Mouse (Mus musculus): ENCODE measurements around the gene Spen. TPM values are rescaled to one million over a fixed set of nuclear protein-coding genes. Genes with fewer than 3 reads are reported as not detected.

Gene Spen
- polyA plus RNA-seq, 1 experiment from 2014 or later, result 3.3 TPM

- Histone ChIP-seq H3K9ac (ENCODE audit: low read depth, low read length) (no peak overlapping the region), H3K27me3 (ENCODE audit: control insufficient read depth, insufficient read depth, low read depth, low read length) (no peaks in the 10 kb centered on the region), H3K4me3 (ENCODE audit: low read depth, low read length) (no peak overlapping the region), H3K4me1 (ENCODE audit: control insufficient read depth, low read depth, low read length) (no peaks in the 10 kb centered on the region), H3K27ac (ENCODE audit: low read length) (no peak overlapping the region), H3K36me3 (ENCODE audit: control insufficient read depth, insufficient read depth) (no peaks in the 10 kb centered on the region), H3K4me2 (ENCODE audit: low read depth, low read length) (no peak overlapping the region), H3K9me3 (replicated peaks; ENCODE audit: control insufficient read depth, low read length) (no peaks in the 10 kb centered on the region)
- WGBS (ENCODE audit: insufficient replicate concordance), result 61% methylated on average over 14 of the region's 14 CpGs
- ATAC-seq (ENCODE audit: low read depth), result no peak
Observed at GRCm38 (mm10) chr4:141432666-141433065, 105.7 kb downstream of the Spen start.

GRCm38 (mm10) chr4:141430997-141431396 lies 107.4 kb downstream of the Spen start:
- ATAC-seq (ENCODE audit: low read depth), result no peak
- no peaks in the 10 kb centered on the region for H3K36me3 ChIP-seq (ENCODE audit: control insufficient read depth, insufficient read depth)
- no peak overlapping the region for H3K27ac ChIP-seq (ENCODE audit: low read length)
- no peaks in the 10 kb centered on the region for H3K4me1 ChIP-seq (ENCODE audit: control insufficient read depth, low read depth, low read length)
- no peak overlapping the region for H3K4me3 ChIP-seq (ENCODE audit: low read depth, low read length)
- H3K9me3 ChIP-seq (replicated peaks; ENCODE audit: control insufficient read depth, low read length), result no peaks in the 10 kb centered on the region
- H3K9ac ChIP-seq (ENCODE audit: low read depth, low read length), result no peak overlapping the region
- 22% methylated on average over 9 of the region's 9 CpGs for WGBS (ENCODE audit: insufficient replicate concordance)
- H3K4me2 ChIP-seq (ENCODE audit: low read depth, low read length), result no peak overlapping the region
- H3K27me3 ChIP-seq (ENCODE audit: control insufficient read depth, insufficient read depth, low read depth, low read length), result no peaks in the 10 kb centered on the region

DNA sequence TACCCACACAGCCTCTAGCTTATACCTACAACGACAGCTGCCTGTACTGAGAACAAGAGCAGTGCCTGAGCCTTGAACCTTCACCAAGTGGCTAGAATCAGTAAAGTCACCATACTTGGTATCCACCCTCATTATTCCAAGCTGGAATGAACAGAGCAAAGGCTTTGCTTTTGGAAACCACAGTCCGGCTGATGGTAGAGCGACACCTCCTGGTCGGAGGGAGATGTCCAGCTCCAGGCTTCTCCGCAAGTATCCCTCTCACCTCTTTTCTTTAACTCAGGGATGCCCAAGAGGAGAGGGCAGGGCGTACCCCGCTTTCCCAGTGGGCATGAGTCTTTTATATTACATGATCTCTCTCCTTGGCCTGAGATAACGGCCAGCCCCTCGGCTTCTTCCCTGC lies 108.5 kb downstream of the Spen start:
- H3K9ac ChIP-seq (ENCODE audit: low read depth, low read length), result no peak overlapping the region
- WGBS (ENCODE audit: insufficient replicate concordance), result 40% methylated on average over 9 of the region's 9 CpGs
- ATAC-seq (ENCODE audit: low read depth), result no peak
- no peaks in the 10 kb centered on the region for H3K9me3 ChIP-seq (replicated peaks; ENCODE audit: control insufficient read depth, low read length)
- no peak overlapping the region for H3K4me3 ChIP-seq (ENCODE audit: low read depth, low read length)
- no peaks in the 10 kb centered on the region for H3K4me1 ChIP-seq (ENCODE audit: control insufficient read depth, low read depth, low read length)
- H3K4me2 ChIP-seq (ENCODE audit: low read depth, low read length), result no peak overlapping the region
- peaks cover 6% of the 10 kb centered on the region; the same call in 1 of the 2 replicates for H3K27me3 ChIP-seq (ENCODE audit: control insufficient read depth, insufficient read depth, low read depth, low read length)
- H3K36me3 ChIP-seq (ENCODE audit: control insufficient read depth, insufficient read depth), result no peaks in the 10 kb centered on the region
- no peak overlapping the region for H3K27ac ChIP-seq (ENCODE audit: low read length)

GRCm38 (mm10) chr4:141429381-141429780 lies 109.0 kb downstream of the Spen start:
- 61% methylated on average over 6 of the region's 6 CpGs for WGBS (ENCODE audit: insufficient replicate concordance)

GRCm38 (mm10) chr4:141427921-141428320 lies 110.5 kb downstream of the Spen start:
- WGBS (ENCODE audit: insufficient replicate concordance), result 74% methylated on average over 13 of the region's 13 CpGs
- Histone ChIP-seq H3K4me2 (ENCODE audit: low read depth, low read length) (no peak overlapping the region), H3K4me3 (ENCODE audit: low read depth, low read length) (no peak overlapping the region), H3K4me1 (ENCODE audit: control insufficient read depth, low read depth, low read length) (no peaks in the 10 kb centered on the region), H3K27ac (ENCODE audit: low read length) (no peak overlapping the region), H3K9me3 (replicated peaks; ENCODE audit: control insufficient read depth, low read length) (no peaks in the 10 kb centered on the region), H3K9ac (ENCODE audit: low read depth, low read length) (no peak overlapping the region), H3K27me3 (ENCODE audit: control insufficient read depth, insufficient read depth, low read depth, low read length) (peaks cover 6% of the 10 kb centered on the region; the same call in 1 of the 2 replicates), H3K36me3 (ENCODE audit: control insufficient read depth, insufficient read depth) (no peaks in the 10 kb centered on the region)
- no peak for ATAC-seq (ENCODE audit: low read depth)

More at GRCm38 (mm10) chr4:141429381-141429780, 109.0 kb downstream of the Spen start:
- Histone ChIP-seq H3K36me3 (ENCODE audit: control insufficient read depth, insufficient read depth) (no peaks in the 10 kb centered on the region), H3K27me3 (ENCODE audit: control insufficient read depth, insufficient read depth, low read depth, low read length) (peaks cover 6% of the 10 kb centered on the region; the same call in 1 of the 2 replicates), H3K4me2 (ENCODE audit: low read depth, low read length) (no peak overlapping the region), H3K4me3 (ENCODE audit: low read depth, low read length) (no peak overlapping the region), H3K9ac (ENCODE audit: low read depth, low read length) (no peak overlapping the region), H3K4me1 (ENCODE audit: control insufficient read depth, low read depth, low read length) (no peaks in the 10 kb centered on the region), H3K9me3 (replicated peaks; ENCODE audit: control insufficient read depth, low read length) (no peaks in the 10 kb centered on the region), H3K27ac (ENCODE audit: low read length) (no peak overlapping the region)
- no peak for ATAC-seq (ENCODE audit: low read depth)

DNA sequence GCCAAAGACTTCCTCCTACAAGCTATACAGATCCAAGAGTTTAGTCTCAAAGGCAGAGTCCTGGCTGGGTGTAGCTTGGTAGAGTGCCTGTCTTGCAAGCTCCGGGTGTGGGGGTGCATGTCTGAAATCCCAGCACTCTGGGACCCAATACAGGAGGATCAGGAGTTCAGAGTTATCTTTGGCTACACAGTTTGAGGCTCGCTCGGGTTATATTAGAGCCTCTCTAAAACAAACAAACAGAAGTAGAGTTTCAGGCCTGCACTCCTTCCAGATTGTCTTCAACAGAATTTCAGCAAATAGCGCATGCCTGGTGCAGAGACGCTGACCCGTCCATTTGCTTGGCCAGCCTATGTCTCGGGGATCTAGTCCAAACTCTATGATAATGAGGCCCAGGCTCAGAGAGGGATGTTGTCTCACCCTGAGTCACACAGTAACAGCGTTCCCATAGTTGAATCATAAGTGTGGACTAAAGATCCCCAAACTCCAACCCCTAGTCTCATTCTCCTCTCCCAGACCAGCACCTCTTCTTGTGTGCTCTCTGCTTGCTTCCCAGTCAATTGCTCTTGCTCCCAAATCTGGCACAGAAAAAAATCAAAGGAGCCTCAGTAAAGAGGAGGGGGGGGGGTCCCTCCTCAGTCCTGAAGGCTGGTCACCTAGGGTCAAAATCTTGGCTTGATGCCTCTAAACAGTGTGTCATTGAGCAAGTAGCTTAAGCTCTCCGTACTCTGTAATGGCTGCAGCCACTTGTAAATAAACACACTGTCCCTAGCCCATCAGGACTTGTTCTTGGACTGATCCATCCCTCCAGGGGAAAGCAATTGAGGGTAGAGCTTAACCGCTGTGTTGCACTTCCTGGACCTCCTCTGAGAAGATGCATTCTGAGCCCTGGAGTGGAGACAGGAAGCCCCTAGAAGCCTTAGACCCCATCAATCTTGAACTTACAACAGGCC lies 111.3 kb downstream of the Spen start:
- whole genome bisulfite sequencing (ENCODE audit: insufficient replicate concordance), result 64% methylated on average over 10 of the region's 10 CpGs
- ATAC-seq (ENCODE audit: low read depth), result no peak
- Histone ChIP-seq H3K9me3 (replicated peaks; ENCODE audit: control insufficient read depth, low read length) (no peaks in the 10 kb centered on the region), H3K27me3 (ENCODE audit: control insufficient read depth, insufficient read depth, low read depth, low read length) (peaks cover 6% of the 10 kb centered on the region; the same call in 1 of the 2 replicates), H3K4me1 (ENCODE audit: control insufficient read depth, low read depth, low read length) (no peaks in the 10 kb centered on the region), H3K9ac (ENCODE audit: low read depth, low read length) (no peak overlapping the region), H3K4me2 (ENCODE audit: low read depth, low read length) (no peak overlapping the region), H3K4me3 (ENCODE audit: low read depth, low read length) (no peak overlapping the region), H3K36me3 (ENCODE audit: control insufficient read depth, insufficient read depth) (no peaks in the 10 kb centered on the region), H3K27ac (ENCODE audit: low read length) (no peak overlapping the region)

GRCm38 (mm10) chr4:141425484-141426479 lies 112.6 kb downstream of the Spen start:
- Histone ChIP-seq H3K36me3 (ENCODE audit: control insufficient read depth, insufficient read depth) (no peaks in the 10 kb centered on the region), H3K27ac (ENCODE audit: low read length) (no peak overlapping the region), H3K4me3 (ENCODE audit: low read depth, low read length) (peak overlapping the region; percentile 1; the same call in 1 of the 2 replicates), H3K4me1 (ENCODE audit: control insufficient read depth, low read depth, low read length) (peaks cover 4% of the 10 kb centered on the region; the same call in 1 of the 2 replicates), H3K4me2 (ENCODE audit: low read depth, low read length) (peak overlapping the region; percentile 39), H3K27me3 (ENCODE audit: control insufficient read depth, insufficient read depth, low read depth, low read length) (peaks cover 6% of the 10 kb centered on the region), H3K9me3 (replicated peaks; ENCODE audit: control insufficient read depth, low read length) (no peaks in the 10 kb centered on the region), H3K9ac (ENCODE audit: low read depth, low read length) (no peak overlapping the region)
- 5% methylated on average over 36 of the region's 36 CpGs for WGBS (ENCODE audit: insufficient replicate concordance)
- no peak for ATAC-seq (ENCODE audit: low read depth)

DNA sequence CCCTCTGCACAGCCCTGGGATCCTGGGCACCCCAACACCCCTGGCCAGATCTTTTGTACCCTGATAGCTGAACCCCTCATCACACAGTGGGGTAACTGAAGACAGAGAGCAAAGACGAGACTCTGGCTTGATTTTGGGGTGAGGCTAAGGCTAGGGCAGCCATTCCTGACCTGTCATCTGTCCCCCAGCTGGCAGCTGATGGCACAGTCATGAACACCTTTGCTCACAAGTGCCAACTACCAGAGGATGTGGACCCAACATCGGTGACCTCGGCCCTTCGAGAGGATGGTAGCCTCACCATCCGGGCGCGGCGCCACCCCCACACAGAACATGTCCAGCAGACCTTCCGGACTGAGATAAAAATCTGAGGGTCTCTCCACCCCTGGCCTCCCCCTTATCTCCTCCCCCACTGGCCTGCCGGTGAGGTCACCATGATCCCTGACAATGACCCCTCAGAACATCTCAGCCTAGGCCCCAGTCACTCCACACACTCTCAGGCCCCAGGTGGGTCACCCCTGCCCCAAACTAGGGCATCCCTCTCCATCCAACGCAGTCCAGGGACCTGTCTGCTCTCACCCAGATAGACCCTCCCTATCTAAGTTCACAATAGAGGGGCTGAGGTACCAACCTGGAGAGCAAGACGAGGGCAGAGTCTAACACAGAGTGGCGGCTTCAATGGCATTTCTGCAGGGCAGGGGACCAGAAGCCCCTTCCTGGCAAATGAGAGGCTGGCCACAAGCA lies 114.5 kb downstream of the Spen start:
- Histone ChIP-seq H3K27ac (ENCODE audit: low read length) (no peak overlapping the region), H3K27me3 (ENCODE audit: control insufficient read depth, insufficient read depth, low read depth, low read length) (peaks cover 6% of the 10 kb centered on the region), H3K36me3 (ENCODE audit: control insufficient read depth, insufficient read depth) (no peaks in the 10 kb centered on the region), H3K4me3 (ENCODE audit: low read depth, low read length) (no peak overlapping the region), H3K9me3 (replicated peaks; ENCODE audit: control insufficient read depth, low read length) (no peaks in the 10 kb centered on the region), H3K4me1 (ENCODE audit: control insufficient read depth, low read depth, low read length) (peaks cover 7% of the 10 kb centered on the region), H3K4me2 (ENCODE audit: low read depth, low read length) (no peak overlapping the region), H3K9ac (ENCODE audit: low read depth, low read length) (no peak overlapping the region)
- WGBS (ENCODE audit: insufficient replicate concordance), result 77% methylated on average over 13 of the region's 13 CpGs
- no peak for ATAC-seq (ENCODE audit: low read depth)

Measured in liver, embryonic 16.5 days (tissue).